Mouse (Mus musculus) neutrophil, adult 65 days (primary cell): ENCODE measurements around the gene Lrrc36. TPM values are rescaled to one million over a fixed set of nuclear protein-coding genes. Genes with fewer than 3 reads are reported as not detected.

Source experiments
- total RNA-seq: library from RNA; stranded (reverse); gene quantifications from 2 replicates; pipeline ENCODE4 v1.2.4, GENCODE M21; 2023

Gene Lrrc36
- total RNA-seq = not detected in 2 replicates

GRCm38 (mm10) chr8:105413391-105413790, at the start of gene Lrrc36, which contains the start of gene Kctd19:
TSS of gene Lrrc36 (plus strand) at chr8:105413571.
TSS of gene Kctd19 (minus strand) at chr8:105413502.

GRCm38 (mm10) chr8:105373032-105373431, 40.3 kb upstream of the Lrrc36 start, which contains the start of gene Plekhg4:
TSS of gene Plekhg4 (plus strand) at chr8:105373274.

GRCm38 (mm10) chr8:105471314-105472015, 58.1 kb downstream of the Lrrc36 start, which contains the start of gene Tppp3:
TSS of gene Tppp3 (minus strand) at chr8:105471526.

GRCm38 (mm10) chr8:105496439-105497180, 83.2 kb downstream of the Lrrc36 start, which contains the start of gene Zdhhc1:
TSS of gene Zdhhc1 (minus strand) at chr8:105496902.

Other genes with a start within 250 kb of the Lrrc36 start
- gene Cbfb, start 242.9 kb upstream of the Lrrc36 start, total RNA-seq = 62.9 and 82.1 TPM in 2 replicates
- 39.6 and 54.8 TPM in 2 replicates for gene D230025D16Rik, start 188.4 kb upstream of the Lrrc36 start, total RNA-seq
- gene B3gnt9, start 158.4 kb upstream of the Lrrc36 start, total RNA-seq = 0.50 and 0.95 TPM in 2 replicates
- 19.4 and 27.8 TPM in 2 replicates for gene Tradd, start 149.0 kb upstream of the Lrrc36 start, total RNA-seq
- 3.3 and 4.7 TPM in 2 replicates for gene Fbxl8, start 148.9 kb upstream of the Lrrc36 start, total RNA-seq
- gene Hsf4, start 143.8 kb upstream of the Lrrc36 start, total RNA-seq = not detected in 2 replicates
- gene Nol3, start 137.4 kb upstream of the Lrrc36 start, total RNA-seq = not detected in 2 replicates
- gene 4931428F04Rik, start 123.7 kb upstream of the Lrrc36 start, total RNA-seq = 0.63 and 0.95 TPM in 2 replicates
- gene Exoc3l, start 117.5 kb upstream of the Lrrc36 start, total RNA-seq = 0.32 and 0.59 TPM in 2 replicates
- gene E2f4, start 115.9 kb upstream of the Lrrc36 start, total RNA-seq = 40.5 and 43.1 TPM in 2 replicates
- 0.68 and 0.98 TPM in 2 replicates for gene Elmo3, start 108.0 kb upstream of the Lrrc36 start, total RNA-seq
- gene Lrrc29, start 87.3 kb upstream of the Lrrc36 start, total RNA-seq = 6.1 and 7.4 TPM in 2 replicates
- 22.7 and 23.8 TPM in 2 replicates for gene Tmem208, start 87.2 kb upstream of the Lrrc36 start, total RNA-seq
- gene Fhod1, start 65.6 kb upstream of the Lrrc36 start, total RNA-seq = 64.1 and 65.5 TPM in 2 replicates
- gene Slc9a5, start 64.7 kb upstream of the Lrrc36 start, total RNA-seq = 1.2 and 2.2 TPM in 2 replicates
- gene Plekhg4, start 40.3 kb upstream of the Lrrc36 start, total RNA-seq = 0.73 and 1.3 TPM in 2 replicates
- 0.32 and 1.1 TPM in 2 replicates for gene Kctd19, start 69 bp upstream of the Lrrc36 start, total RNA-seq
- 14.4 and 17.1 TPM in 2 replicates for gene Tppp3, start 58.0 kb downstream of the Lrrc36 start, total RNA-seq
- gene Zdhhc1, start 83.3 kb downstream of the Lrrc36 start, total RNA-seq = 1.4 and 2.3 TPM in 2 replicates
- gene Hsd11b2, start 105.2 kb downstream of the Lrrc36 start, total RNA-seq = not detected in 2 replicates
- gene Atp6v0d1, start 152.5 kb downstream of the Lrrc36 start, total RNA-seq = 171 and 179 TPM in 2 replicates
- 12.0 and 14.2 TPM in 2 replicates for gene Ripor1, start 191.7 kb downstream of the Lrrc36 start, total RNA-seq
- 81.4 and 116 TPM in 2 replicates for gene Ctcf, start 223.0 kb downstream of the Lrrc36 start, total RNA-seq
- gene Agrp, start 223.8 kb downstream of the Lrrc36 start, total RNA-seq = 0.66 TPM in 1 of 2 replicates, not detected in the other